Mouse (Mus musculus) macrophage (primary cell): ENCODE data around the gene Nxnl1. TPM values are rescaled to one million over a fixed set of nuclear protein-coding genes. Genes with fewer than 3 reads are reported as not detected.
A peak's percentile ranks its signal among the peaks of the same experiment; 100 is the strongest.

Source experiments
- H3K27ac ChIP-seq: fragments of 350-480 bp; formaldehyde crosslinking; 2 replicates; pipeline ENCODE4 v1.9.0; 2021
- H3K36me3 ChIP-seq: fragments of 350-480 bp; formaldehyde crosslinking; 2 replicates; pipeline ENCODE4 v1.9.0; 2021; ENCODE audit errors: inconsistent target
- H3K4me3 ChIP-seq: fragments of 350-480 bp; formaldehyde crosslinking; 2 replicates; pipeline ENCODE4 v1.9.0; 2021; ENCODE audit errors: inconsistent target
- H3K79me2 ChIP-seq: fragments of 350-480 bp; formaldehyde crosslinking; 2 replicates; pipeline ENCODE4 v1.9.0; 2021; ENCODE audit errors: inconsistent target
- WGBS: methylation state at CpG from one replicate; pipeline ENCODE4 v1.1.7; 2026; ENCODE audit warnings: inconsistent platforms; ENCODE audit not compliant: missing documents; 5-methylcytosine and 5-hydroxymethylcytosine counted together
- polyA plus RNA-seq: library from polyadenylated mRNA; stranded (reverse); fragments of 250-400 nt; gene quantifications from 3 replicates; pipeline ENCODE4 v1.2.4, GENCODE M21; 2018; ENCODE audit warnings: inconsistent platforms
- total RNA-seq, 78 experiments: library from RNA; depleted of rRNA; stranded (reverse); fragments of 250-400 nt; gene quantifications; 1 replicate in 9 of 78; 2 replicates in 24 of 78; 3 replicates in 43 of 78; 4 replicates in 2 of 78; pipeline ENCODE4 v1.2.4; 2018; ENCODE audit warnings: inconsistent platforms in 56 of 78

Gene Nxnl1
- total RNA-seq (2018; cell fraction: chromatin; rRNA removed), result not detected
- under 1 TPM in 1 of 26 experiments, not detected in 25; 0.07 TPM for total RNA-seq (2018; cell fraction: cytosol; rRNA removed)
- total RNA-seq (2018; cell fraction: nucleus; rRNA removed), result not detected
- not detected in 3 replicates for polyA plus RNA-seq

DNA sequence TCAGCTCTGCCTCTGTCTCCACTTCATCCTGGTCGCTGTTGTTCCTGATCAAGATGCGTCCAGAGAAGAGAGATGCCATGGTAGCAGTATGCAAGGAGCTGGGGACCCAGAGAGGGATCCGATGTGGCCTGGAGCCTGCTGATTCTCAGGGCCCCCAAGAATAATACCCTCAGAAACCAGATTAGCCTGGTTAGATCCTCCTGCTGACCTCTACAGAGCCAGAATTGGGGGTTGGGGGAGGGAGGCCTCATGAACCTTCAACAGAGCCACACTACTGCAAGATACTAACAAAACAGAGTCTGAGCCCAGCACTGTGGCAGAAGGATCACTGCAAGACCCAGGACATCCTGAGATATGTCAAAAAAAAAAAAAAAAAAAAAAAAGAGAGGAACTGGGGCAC lies at the start of gene Nxnl1:
Nxnl1 (minus strand) TSS at position 101 of the 400 bp plus-strand sequence.
- no peaks in the 10 kb centered on the region for H3K36me3 ChIP-seq
- WGBS, result 93% methylated on average over 3 of the region's 3 CpGs
- H3K79me2 ChIP-seq, result peaks cover 8% of the 10 kb centered on the region; the same call in 1 of the 2 replicates
- no peak within 1 kb of the TSS for H3K4me3 ChIP-seq
- H3K27ac ChIP-seq, result no peak within 1 kb of the TSS

DNA sequence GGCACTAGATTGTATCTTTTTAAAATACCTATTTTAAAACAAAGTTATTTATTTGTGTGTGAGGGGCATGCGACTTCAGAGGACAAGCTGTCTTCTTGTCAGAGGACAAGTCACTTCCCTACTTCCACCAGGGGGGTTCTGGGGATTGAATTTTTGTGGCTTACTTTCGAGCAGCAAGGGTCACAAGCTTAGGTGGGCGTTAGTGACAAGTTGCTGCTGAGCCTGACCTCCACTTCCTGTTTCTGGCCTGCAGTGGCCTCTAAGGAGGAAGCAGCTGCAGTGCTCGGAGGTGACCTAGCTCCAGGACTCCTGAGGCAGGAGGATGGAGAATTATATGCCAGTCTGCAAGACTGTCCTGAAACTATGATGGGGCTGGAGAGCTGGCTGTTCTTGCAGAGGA lies 47.0 kb upstream of the Nxnl1 start:
- WGBS, result 0% methylated on average over 4 of the region's 4 CpGs
- no peak overlapping the region for H3K4me3 ChIP-seq
- peaks cover 42% of the 10 kb centered on the region for H3K36me3 ChIP-seq
- H3K27ac ChIP-seq, result peak overlapping the region; percentile 76
- peaks cover 38% of the 10 kb centered on the region for H3K79me2 ChIP-seq

DNA sequence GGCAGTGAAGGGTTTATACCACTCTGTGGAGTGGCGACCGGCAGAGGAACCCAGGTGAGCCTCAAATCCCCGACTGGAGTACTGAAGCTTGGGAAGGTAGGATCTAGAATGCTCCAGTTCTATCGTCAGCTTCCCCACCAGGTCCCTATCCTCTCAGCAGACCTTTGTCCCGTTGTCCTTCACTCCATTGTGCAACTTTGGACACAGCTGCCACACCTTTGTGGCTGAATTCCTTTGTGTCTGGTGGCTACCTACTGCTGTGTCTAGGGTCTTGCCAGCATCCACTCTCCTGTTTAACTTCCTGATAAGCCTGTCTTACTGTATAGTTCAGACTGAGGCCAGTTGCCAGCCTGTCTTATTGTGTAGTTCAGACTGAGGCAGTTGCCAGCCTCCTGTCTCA lies 45.7 kb upstream of the Nxnl1 start:
- Histone ChIP-seq H3K79me2 (peaks cover 38% of the 10 kb centered on the region), H3K27ac (peak overlapping the region; percentile 76), H3K36me3 (peaks cover 30% of the 10 kb centered on the region), H3K4me3 (peak overlapping the region; percentile 85)
- 23% methylated on average over 5 of the region's 5 CpGs for WGBS

DNA sequence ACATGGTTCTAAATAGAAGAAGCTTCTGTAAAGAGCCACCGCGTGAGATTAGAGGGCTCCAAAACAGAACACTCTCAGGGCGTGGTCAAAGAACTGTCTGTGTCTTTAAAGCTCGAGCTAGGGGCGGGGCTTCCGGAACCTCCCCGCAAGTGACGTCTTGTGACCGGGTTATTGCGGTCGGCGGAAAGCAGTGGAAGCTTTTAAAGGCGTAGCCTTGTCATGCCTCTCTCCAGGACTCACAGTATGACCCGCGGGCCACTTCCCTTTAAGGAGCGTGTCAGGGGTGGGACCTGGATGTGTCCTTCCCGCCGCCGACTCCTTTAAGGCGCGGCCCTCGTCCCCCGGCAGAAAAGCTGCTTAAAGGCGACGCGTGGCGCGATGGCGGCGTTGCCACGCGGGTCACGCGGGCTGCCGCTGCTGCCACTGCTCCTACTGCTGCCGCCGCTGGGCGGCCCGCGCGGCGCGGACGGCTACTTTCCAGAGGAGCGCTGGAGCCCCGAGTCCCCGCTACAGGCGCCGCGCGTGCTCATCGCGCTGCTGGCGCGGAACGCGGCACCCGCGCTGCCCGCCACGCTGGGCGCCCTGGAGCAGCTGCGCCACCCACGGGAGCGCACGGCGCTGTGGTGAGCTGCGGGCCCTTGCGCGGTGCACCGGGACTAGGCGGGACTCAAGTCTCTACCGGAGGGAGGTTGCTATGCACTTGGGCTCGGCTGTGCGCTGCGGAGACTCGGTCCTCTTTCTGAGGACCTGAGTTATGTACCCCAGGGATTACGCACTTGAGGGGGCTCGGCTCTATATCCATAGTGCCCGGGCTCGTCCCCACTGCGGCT lies 44.6 kb upstream of the Nxnl1 start, which contains the start of gene Colgalt1:
Colgalt1 (plus strand) TSS at position 177 of the 830 bp plus-strand sequence.
- Histone ChIP-seq H3K27ac (peak within 1 kb of the TSS; percentile 76), H3K4me3 (peak within 1 kb of the TSS; percentile 85), H3K79me2 (peaks cover 35% of the 10 kb centered on the region), H3K36me3 (peaks cover 19% of the 10 kb centered on the region; the same call in 1 of the 2 replicates)
- WGBS, result under 1% methylated on average over 67 of the region's 82 CpGs

DNA sequence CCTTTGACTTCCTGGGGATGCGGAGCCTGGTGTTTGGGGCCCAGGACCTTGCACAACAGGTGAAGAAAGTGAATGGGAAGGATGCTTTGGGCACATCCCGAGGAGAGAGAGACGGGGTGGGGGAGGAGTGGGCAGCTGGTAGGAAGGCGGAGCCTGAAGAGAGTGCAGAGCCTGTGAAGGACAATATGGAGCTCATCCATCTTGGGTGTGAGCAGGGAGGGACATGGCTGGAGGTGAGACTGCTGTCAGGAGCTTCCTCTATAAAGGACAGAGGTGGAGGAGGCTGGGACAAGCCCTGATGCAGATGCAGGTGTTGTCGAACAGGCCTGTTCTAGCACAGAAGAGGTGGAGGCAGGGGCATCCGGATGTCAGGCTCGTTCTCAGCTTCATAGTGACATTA lies 37.6 kb upstream of the Nxnl1 start:
- no peaks in the 10 kb centered on the region for H3K36me3 ChIP-seq
- H3K27ac ChIP-seq, result no peak overlapping the region
- 84% methylated on average over 7 of the region's 7 CpGs for whole genome bisulfite sequencing
- no peaks in the 10 kb centered on the region for H3K79me2 ChIP-seq
- H3K4me3 ChIP-seq, result no peak overlapping the region

DNA sequence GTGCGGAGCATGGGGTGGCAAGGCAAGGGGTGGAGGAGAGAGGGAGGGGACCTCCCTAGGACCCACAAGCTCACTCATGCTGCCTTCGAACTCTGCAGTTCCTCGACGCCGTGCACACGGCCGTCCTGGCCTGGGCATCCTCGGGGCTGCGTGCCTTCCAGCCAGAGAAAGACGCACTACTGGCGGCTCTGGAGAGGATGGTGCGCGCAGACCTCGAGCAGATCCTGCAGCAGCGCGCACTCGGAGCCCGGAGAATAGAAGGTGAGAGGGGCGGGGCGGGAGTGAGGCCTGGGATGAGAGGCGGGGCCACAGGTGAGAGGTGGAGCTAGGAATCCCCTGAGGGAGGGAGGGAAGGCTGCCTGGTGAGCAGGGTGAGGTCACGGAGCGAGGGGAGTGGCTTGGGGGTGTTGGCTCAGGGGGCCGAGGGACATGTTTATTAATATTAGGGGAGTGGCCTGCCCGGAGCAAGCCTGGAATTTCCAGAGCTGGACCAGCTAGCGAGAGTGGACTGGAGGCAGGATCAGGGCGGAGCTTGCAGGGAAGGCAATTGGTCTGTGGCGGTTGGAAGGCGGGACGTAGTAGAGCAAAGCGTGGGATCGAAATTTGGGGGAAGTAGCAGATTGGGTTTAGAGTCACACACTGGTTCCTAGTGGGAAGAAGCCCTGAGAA lies 36.4 kb upstream of the Nxnl1 start:
- H3K27ac ChIP-seq, result no peak overlapping the region
- no peaks in the 10 kb centered on the region for H3K79me2 ChIP-seq
- no peak overlapping the region for H3K4me3 ChIP-seq
- WGBS, result 11% methylated on average over 32 of the region's 32 CpGs
- no peaks in the 10 kb centered on the region for H3K36me3 ChIP-seq

DNA sequence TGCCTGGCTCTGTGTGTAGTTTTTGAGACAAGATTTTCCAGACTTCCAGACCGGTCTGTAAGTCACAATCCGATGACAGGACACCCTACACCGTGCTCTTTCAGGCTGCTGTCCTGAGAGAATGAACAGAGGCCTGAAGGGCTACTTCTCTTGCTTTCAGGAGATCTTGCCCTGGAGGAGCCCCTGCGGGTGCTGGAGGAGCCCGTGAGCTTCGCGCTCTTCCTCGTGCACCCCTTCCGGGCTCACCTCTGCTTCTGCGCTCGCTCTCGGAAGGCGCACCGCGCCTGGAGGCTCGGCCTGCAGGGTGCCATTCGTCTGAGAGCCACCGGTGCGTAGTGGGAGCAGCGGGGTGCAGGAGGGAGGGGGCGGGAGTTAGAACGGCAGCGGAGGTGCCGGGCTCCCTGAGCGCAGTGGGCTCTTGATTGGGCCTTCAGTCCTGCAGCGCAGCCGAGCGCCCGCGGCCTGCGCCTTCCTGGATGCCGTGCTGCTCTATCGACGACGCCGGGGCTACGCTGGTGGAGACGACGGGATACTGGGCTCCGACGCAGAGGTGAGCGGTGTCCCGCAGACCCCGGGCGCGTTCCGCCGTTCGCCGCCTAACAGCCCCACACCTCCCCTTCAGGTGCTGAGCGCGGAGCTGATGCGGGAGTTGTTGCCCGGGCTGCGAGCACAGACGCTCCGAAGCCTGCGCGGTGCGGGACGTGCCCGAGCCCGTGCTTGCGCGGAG lies 35.7 kb upstream of the Nxnl1 start:
- Histone ChIP-seq H3K27ac (no peak overlapping the region), H3K4me3 (no peak overlapping the region)
- WGBS, result 18% methylated on average over 52 of the region's 65 CpGs

DNA sequence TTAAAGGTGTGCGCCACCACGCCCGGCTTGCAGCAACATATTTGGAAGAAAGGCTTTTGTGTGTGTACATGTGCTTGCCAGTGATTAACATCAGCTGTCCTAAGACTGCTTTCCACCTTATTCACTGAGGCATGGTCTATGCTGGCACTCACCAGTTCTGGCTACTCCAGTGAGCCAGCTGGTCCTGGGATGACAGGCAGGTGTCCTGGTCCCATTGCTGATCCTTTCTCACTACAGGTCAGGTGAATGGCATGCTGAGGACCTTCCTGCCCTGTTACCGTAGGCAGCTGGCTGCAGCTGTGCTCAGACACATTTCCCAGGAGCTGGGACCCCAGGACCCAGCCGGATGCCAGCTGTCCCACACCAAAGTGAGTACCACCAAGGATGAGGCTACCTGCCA lies 32.4 kb upstream of the Nxnl1 start:
- 95% methylated on average over 5 of the region's 5 CpGs for WGBS
- no peak overlapping the region for H3K4me3 ChIP-seq
- H3K36me3 ChIP-seq, result no peaks in the 10 kb centered on the region
- H3K79me2 ChIP-seq, result peaks cover 2% of the 10 kb centered on the region; the same call in 1 of the 2 replicates
- no peak overlapping the region for H3K27ac ChIP-seq

More for the DNA sequence above, 35.7 kb upstream of the Nxnl1 start:
- Histone ChIP-seq H3K79me2 (no peaks in the 10 kb centered on the region), H3K36me3 (no peaks in the 10 kb centered on the region)

DNA sequence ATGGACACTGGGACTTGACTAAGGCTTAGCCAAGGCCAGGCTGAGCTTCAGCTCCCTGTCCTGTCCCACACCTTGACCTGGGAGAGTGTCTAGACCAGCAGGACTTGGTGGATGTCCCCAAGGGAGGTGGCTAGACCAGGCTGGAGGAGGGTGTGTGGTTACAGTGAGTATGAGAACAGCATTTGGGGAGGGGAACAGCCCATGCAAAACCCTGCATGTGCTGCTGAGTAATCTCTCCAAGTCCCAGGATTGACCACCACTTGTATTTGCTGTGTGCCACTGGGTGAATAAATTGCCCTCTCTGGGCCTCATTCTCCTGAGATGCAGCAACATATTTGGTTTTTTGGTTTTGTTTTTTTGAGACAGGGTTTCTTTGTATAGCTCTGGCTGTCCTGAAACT lies 32.0 kb upstream of the Nxnl1 start:
- Histone ChIP-seq H3K36me3 (no peaks in the 10 kb centered on the region), H3K79me2 (peaks cover 7% of the 10 kb centered on the region), H3K4me3 (no peak overlapping the region), H3K27ac (no peak overlapping the region)

DNA sequence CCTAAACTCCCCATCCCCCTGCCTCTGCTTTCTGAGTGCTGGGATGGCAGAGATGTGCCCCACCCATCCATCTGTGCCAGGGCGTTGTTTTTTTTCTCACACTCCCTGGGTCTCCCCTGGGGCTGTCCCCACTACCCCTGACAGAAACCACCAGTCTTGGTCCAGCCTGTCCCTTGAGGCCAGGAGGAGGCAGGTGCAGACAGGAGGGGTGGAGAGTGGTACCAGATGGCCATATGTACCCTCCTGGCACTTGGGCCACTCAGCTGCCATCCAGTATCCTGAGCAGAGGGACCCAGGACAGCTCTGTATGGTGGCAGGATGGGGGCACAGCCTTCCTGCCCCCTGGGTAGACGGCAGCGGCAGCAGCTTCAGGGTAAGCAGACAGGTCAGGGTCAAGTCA lies 31.1 kb upstream of the Nxnl1 start, which contains the start of gene Fam129c:
Fam129c (plus strand) TSS at position 198 of the 400 bp plus-strand sequence.
- peaks cover 15% of the 10 kb centered on the region for H3K79me2 ChIP-seq
- no peak within 1 kb of the TSS for H3K27ac ChIP-seq
- 91% methylated on average over 3 of the region's 3 CpGs for WGBS
- H3K36me3 ChIP-seq, result no peaks in the 10 kb centered on the region
- H3K4me3 ChIP-seq, result no peak within 1 kb of the TSS

DNA sequence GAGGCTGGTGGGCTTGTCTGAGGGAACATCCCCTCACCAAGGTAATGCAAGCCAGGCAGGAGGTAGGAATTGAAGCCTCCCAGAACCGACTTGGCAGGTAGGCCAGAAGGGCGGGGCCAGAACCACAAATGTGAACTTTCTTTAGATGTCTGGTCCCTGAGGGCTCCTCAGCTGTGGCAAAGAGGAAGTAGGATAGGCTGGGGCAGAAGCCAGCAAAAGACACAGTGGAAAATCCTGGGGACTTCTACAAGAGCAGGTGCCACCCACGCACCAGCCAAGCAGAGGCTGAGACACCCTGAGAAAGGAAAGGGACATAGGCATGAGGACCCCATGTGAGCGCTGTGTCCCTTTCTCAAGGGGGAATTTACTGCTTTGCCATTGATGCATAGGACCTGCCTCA lies 30.4 kb upstream of the Nxnl1 start:
- Histone ChIP-seq H3K79me2 (peaks cover 15% of the 10 kb centered on the region), H3K27ac (no peak overlapping the region), H3K4me3 (no peak overlapping the region), H3K36me3 (no peaks in the 10 kb centered on the region)
- WGBS, result 40% methylated on average over 4 of the region's 4 CpGs

DNA sequence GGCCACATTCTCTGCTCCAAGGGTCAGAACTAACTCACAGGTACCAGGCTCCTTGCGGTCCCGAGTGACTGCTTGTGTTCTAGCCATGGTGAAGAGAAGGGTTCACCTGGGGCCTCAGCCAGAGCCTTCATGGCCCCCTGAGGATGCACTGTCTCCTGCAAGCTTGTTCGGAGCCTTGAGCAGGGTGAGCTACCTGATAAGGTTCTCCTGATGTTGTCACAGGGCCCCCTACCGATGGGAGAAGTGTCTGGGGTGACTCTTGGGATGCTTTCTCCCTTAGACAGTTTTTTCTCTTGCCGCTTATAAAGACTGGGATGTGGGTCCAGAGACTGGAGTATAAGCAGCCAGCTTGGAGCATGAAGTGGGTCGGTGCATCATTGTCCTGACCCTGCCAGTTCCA lies 30.0 kb upstream of the Nxnl1 start:
- Histone ChIP-seq H3K4me3 (no peak overlapping the region), H3K36me3 (no peaks in the 10 kb centered on the region), H3K79me2 (peaks cover 15% of the 10 kb centered on the region), H3K27ac (no peak overlapping the region)
- 80% methylated on average over 6 of the region's 6 CpGs for WGBS

DNA sequence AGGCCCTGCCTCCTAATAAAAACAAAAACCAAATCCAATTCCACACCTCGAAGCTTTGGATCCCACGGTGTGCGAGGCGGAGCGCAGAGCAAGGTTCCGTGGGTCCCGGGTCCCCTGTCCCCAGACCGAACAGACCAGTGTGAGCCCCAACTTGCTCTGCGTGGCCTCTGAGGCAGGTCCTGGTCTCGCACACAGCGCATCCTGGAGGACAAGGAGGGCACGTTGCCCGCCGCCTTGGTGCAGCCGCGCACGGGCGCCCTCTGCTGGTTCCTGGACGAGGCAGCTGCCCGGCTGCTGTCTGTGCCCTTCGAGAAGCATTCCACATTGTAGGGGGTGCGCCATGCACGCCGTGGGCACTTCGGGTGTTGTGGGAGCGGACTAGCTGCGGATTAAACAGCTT lies 29.5 kb upstream of the Nxnl1 start:
- no peak overlapping the region for H3K4me3 ChIP-seq
- WGBS, result 22% methylated on average over 27 of the region's 27 CpGs
- H3K27ac ChIP-seq, result no peak overlapping the region
- H3K79me2 ChIP-seq, result peaks cover 20% of the 10 kb centered on the region
- H3K36me3 ChIP-seq, result no peaks in the 10 kb centered on the region

DNA sequence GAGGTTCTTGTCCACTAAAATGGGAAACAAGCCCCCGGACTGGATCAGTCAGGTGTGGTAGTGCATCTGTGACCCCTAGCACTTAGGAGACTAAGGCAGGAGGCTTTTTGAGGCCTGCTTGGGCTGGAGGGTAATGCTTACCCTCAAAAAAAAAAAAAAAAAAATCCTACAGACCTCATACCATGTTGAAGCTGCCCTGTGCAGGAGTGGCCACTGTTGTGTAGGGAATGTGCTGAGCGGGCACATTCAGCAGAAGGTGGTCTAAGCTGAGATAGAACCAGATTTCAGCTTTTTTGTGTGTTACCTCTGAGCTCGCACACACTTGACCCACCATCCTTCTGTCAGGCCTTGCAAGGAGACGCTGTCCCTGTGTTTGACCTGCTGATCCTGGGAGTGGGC lies 27.9 kb upstream of the Nxnl1 start:
- WGBS, result 93% methylated on average over 4 of the region's 4 CpGs
- Histone ChIP-seq H3K36me3 (no peaks in the 10 kb centered on the region), H3K4me3 (no peak overlapping the region), H3K27ac (no peak overlapping the region), H3K79me2 (peaks cover 24% of the 10 kb centered on the region)
